Mouse (Mus musculus): ENCODE data around the gene Flt3l.

- TF ChIP-seq CTCF (IDR thresholded peaks at IDR 0.05; ENCODE audit: insufficient read depth, low read length) (no peak), POLR2A (IDR thresholded peaks at IDR 0.05; ENCODE audit: borderline replicate concordance, extremely low read depth, low read depth, low read length) (no peak)
Measured at GRCm38 (mm10) chr7:45167761-45168445, 31.7 kb upstream of the Flt3l start.
